Mouse (Mus musculus) kidney, adult 2 months (tissue): ENCODE measurements around the gene Arhgef28.

Source experiments
- CTCF ChIP-seq: fragments of 200-500 bp; conservative IDR thresholded peaks from 2 replicates; pipeline ENCODE4 v1.5.1; 2011; ENCODE audit warnings: low read depth, mild to moderate bottlenecking, control low read depth, low read length, moderate library complexity, mixed read lengths; ENCODE audit not compliant: insufficient read depth, insufficient read length
- POLR2A ChIP-seq: fragments of 200-500 bp; IDR thresholded peaks from one replicate; pipeline ENCODE4 v1.6.1; 2011; ENCODE audit warnings: low read depth, low read length, control low read depth

- TF ChIP-seq CTCF = no peak
- no peak for TF ChIP-seq POLR2A
Observed at GRCm38 (mm10) chr13:98205111-98205510, 1.1 kb downstream of the Arhgef28 start.
